Mouse (Mus musculus) bone marrow macrophage, adult 2 months (primary cell): ENCODE results near the gene Pdzd2.

Experiments used
- CTCF ChIP-seq: IDR thresholded peaks from 2 replicates; pipeline ENCODE4 v1.5.1; 2012; ENCODE audit warnings: low read depth, mild to moderate bottlenecking, low read length, moderate library complexity
- POLR2A ChIP-seq: IDR thresholded peaks from 2 replicates; pipeline ENCODE4 v1.6.1; 2012; ENCODE audit warnings: mild to moderate bottlenecking, low read depth, low read length, borderline replicate concordance

DNA sequence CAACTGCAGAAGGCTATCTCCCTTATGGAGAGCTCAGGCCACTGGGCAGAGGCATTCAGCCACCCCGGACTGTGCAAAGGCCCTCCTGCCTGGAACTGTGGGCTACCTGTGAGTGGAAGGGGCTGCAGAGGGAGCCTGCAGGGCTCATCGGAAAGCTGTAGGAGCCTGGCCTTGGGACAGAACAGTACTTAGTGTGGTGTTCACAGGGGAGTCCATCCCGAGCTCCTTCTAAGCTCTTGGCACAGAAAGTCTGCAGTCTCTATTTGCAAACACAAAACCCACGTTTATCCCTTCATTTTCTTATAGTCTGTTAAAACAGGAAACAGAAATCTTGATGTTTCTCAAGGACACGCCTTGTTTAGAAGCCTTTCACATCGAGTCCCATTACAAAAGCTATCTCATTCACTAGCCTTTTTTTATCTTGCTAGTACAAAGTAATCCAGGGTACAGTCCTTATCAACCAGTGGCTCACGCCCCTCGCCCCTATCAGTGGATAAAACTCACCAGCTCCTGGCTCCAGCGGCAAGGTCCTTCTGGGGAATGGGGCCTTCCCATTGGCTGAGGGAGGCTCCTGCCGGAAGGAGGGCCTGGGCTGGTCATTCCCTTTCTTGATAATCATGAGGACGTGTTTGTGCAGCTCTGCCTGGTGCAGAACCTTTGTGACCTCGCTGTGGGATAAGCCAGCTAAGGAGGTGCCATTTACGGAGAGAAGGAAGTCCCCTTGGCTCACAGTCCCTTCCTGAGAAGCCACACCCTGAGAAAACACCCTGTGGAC is 372.2 kb downstream of the Pdzd2 start:
- no peak for TF ChIP-seq CTCF
- TF ChIP-seq POLR2A = no peak
